Mouse (Mus musculus) MEL (cell line): ENCODE results near the gene Lrp10.

ENCODE experiments used
- ETS1 ChIP-seq: IDR thresholded peaks from 2 replicates; pipeline ENCODE4 v1.6.1; 2012; ENCODE audit warnings: low read depth, mild to moderate bottlenecking, inconsistent platforms, low read length, improper control_type of control experiment, moderate library complexity
- MYC ChIP-seq: IDR thresholded peaks from 2 replicates; pipeline ENCODE4 v1.6.1; 2011; ENCODE audit warnings: low read depth, mild to moderate bottlenecking, low read length, improper control_type of control experiment, moderate library complexity
- NRF1 ChIP-seq: IDR thresholded peaks from 2 replicates; pipeline ENCODE4 v1.6.1; 2014; ENCODE audit warnings: low read depth, mild to moderate bottlenecking, inconsistent platforms, low read length, improper control_type of control experiment, moderate library complexity; ENCODE audit not compliant: poor library complexity, insufficient read depth, severe bottlenecking
- POLR2A ChIP-seq, 2 experiments: IDR thresholded peaks; 2 replicates each; pipeline ENCODE4 v1.6.1; 2011 to 2012; ENCODE audit warnings: low read length in 2 of 2, mild to moderate bottlenecking in 2 of 2, control low read depth in 1 of 2, improper control_type of control experiment in 1 of 2, low read depth in 1 of 2, moderate library complexity in 1 of 2; ENCODE audit not compliant: control insufficient read depth in 1 of 2, insufficient read depth in 1 of 2, poor library complexity in 1 of 2

- TF ChIP-seq NRF1 (no peak), MYC (no peak), POLR2A (IDR thresholded peaks at IDR 0.05; ENCODE audit: control insufficient read depth in 1 of 2, insufficient read depth in 1 of 2, low read depth in 1 of 2, low read length in 2 of 2, poor library complexity in 1 of 2) (0 out of 4 replicates have a peak, but pooled peaks of 1 of the 2 experiments have one; percentile 47), ETS1 (no peak)
Observed at GRCm38 (mm10) chr14:54432078-54432836, 31.7 kb upstream of the Lrp10 start.
